Mouse (Mus musculus) bone marrow macrophage, adult 2 months (primary cell): ENCODE measurements around the gene Aldh1a2. TPM values are rescaled to one million over a fixed set of nuclear protein-coding genes. Genes with fewer than 3 reads are reported as not detected.

Source experiments
- H3K27ac ChIP-seq: 2 replicates; pipeline ENCODE4 v1.5.1; 2012; ENCODE audit warnings: low read depth, low read length; ENCODE audit not compliant: insufficient read depth
- H3K4me1 ChIP-seq: 2 replicates; pipeline ENCODE4 v1.6.1; 2012; ENCODE audit warnings: low read length; ENCODE audit not compliant: control insufficient read depth, insufficient read depth
- H3K4me3 ChIP-seq: 2 replicates; pipeline ENCODE4 v1.5.1; 2012; ENCODE audit warnings: mild to moderate bottlenecking, low read length, moderate library complexity; ENCODE audit not compliant: insufficient read depth
- CTCF ChIP-seq: IDR thresholded peaks from 2 replicates; pipeline ENCODE4 v1.5.1; 2012; ENCODE audit warnings: low read depth, mild to moderate bottlenecking, low read length, moderate library complexity
- POLR2A ChIP-seq: IDR thresholded peaks from 2 replicates; pipeline ENCODE4 v1.6.1; 2012; ENCODE audit warnings: mild to moderate bottlenecking, low read depth, low read length, borderline replicate concordance
- polyA plus RNA-seq: library from polyadenylated mRNA; stranded (reverse); fragments of >200 nt; gene quantifications from 2 replicates; pipeline ENCODE4 v1.2.4, GENCODE M21; 2012; ENCODE audit not compliant: missing spikeins, insufficient read depth, insufficient read length

Aldh1a2 gene
- polyA plus RNA-seq, 1 experiment: 0.24 TPM

GRCm38 (mm10) chr9:71288738-71289137 is 73.1 kb downstream of the Aldh1a2 start:
- no peak overlapping the region for H3K4me3 ChIP-seq
- TF ChIP-seq CTCF (no peak), POLR2A (no peak)
- H3K27ac ChIP-seq: no peak overlapping the region
- H3K4me1 ChIP-seq: no peaks in the 10 kb centered on the region

GRCm38 (mm10) chr9:71289810-71290209 is 74.2 kb downstream of the Aldh1a2 start:
- H3K4me3 ChIP-seq: no peak overlapping the region
- TF ChIP-seq CTCF: no peak
- TF ChIP-seq POLR2A: no peak
- no peaks in the 10 kb centered on the region for H3K4me1 ChIP-seq
- H3K27ac ChIP-seq: no peak overlapping the region

GRCm38 (mm10) chr9:71290730-71291129 is 75.1 kb downstream of the Aldh1a2 start:
- Histone ChIP-seq H3K4me3 (no peak overlapping the region), H3K27ac (no peak overlapping the region), H3K4me1 (no peaks in the 10 kb centered on the region)
- no peak for TF ChIP-seq POLR2A

DNA sequence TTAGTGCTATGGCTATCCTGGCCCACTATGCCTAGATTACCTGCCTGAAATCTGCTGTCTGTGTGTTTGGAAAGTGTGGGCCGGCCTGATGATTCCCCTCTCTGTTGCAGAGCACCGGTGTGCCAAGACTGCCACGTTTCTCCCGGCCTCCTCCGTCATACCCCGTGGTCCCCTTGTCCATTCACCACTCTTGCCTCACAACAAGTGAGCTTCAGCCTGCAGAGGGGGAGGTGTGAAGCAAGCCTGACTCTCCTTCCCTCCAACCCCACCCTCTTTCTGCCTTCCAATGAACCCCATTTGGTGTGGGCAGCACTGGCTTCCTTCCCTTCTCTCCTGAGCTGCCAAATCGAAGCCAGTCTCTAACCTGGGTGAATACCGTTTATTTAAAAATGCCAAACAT is 79.9 kb downstream of the Aldh1a2 start:
- no peak overlapping the region for H3K27ac ChIP-seq
- H3K4me3 ChIP-seq: no peak overlapping the region
- no peaks in the 10 kb centered on the region for H3K4me1 ChIP-seq
- no peak for TF ChIP-seq POLR2A
- no peak for TF ChIP-seq CTCF

DNA sequence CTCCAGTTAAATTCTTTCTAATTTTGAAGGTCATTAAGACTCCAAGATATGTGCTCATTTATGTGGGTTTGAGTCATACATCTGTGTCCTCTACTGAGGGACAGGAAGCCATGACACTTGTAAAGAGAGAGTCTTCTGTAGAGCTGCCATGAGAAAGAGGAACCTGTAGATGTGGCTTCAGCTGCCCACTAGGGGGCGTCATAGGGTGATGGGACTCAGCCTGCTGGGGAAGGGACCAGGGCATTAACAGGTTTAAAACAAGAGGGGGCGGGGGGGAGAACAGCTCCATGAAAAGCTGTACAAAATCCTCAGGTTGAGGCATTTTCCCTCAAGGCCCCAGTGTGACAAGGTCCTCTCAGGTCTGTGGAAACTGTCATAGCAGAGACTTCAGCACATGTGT is 88.0 kb downstream of the Aldh1a2 start:
- no peak overlapping the region for H3K27ac ChIP-seq
- no peak overlapping the region for H3K4me3 ChIP-seq
- H3K4me1 ChIP-seq: peaks cover 4% of the 10 kb centered on the region
- no peak for TF ChIP-seq POLR2A
- peak; percentile 62; the same call in 1 of the 2 replicates for TF ChIP-seq CTCF

- TF ChIP-seq POLR2A: no peak
- TF ChIP-seq CTCF: no peak
- no peak overlapping the region for H3K27ac ChIP-seq
- peaks cover 4% of the 10 kb centered on the region for H3K4me1 ChIP-seq
- no peak overlapping the region for H3K4me3 ChIP-seq
Observed at GRCm38 (mm10) chr9:71307106-71307789, 91.7 kb downstream of the Aldh1a2 start.

- H3K4me1 ChIP-seq: peaks cover 7% of the 10 kb centered on the region
- no peak overlapping the region for H3K27ac ChIP-seq
- no peak overlapping the region for H3K4me3 ChIP-seq
- TF ChIP-seq POLR2A: no peak
- no peak for TF ChIP-seq CTCF
Observed at GRCm38 (mm10) chr9:71315960-71316359, 100.4 kb downstream of the Aldh1a2 start.

GRCm38 (mm10) chr9:71317096-71317920 is 101.7 kb downstream of the Aldh1a2 start:
- H3K4me3 ChIP-seq: no peak overlapping the region
- peaks cover 10% of the 10 kb centered on the region for H3K4me1 ChIP-seq
- H3K27ac ChIP-seq: no peak overlapping the region
- TF ChIP-seq POLR2A (no peak), CTCF (no peak)

DNA sequence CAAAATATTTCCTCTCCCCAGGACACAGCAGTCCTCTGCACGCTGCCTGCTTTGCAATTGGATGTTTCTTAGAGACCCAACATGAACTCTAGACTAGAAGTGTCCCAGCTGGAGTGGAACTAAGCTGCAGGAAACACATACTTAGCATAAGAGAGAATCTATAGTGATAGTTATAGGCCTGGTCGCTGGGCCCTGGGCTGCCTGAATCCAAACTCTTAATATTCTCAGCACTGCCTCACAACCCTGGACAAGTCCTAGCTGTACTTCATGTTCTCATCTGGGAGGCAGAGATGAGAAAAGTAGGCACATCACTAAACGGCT is 102.3 kb downstream of the Aldh1a2 start:
- TF ChIP-seq CTCF (no peak), POLR2A (no peak)
- H3K27ac ChIP-seq: no peak overlapping the region
- peaks cover 10% of the 10 kb centered on the region for H3K4me1 ChIP-seq
- H3K4me3 ChIP-seq: no peak overlapping the region

- H3K27ac ChIP-seq: no peak overlapping the region
Observed at GRCm38 (mm10) chr9:71319776-71320175, 104.2 kb downstream of the Aldh1a2 start.

More at GRCm38 (mm10) chr9:71319776-71320175, 104.2 kb downstream of the Aldh1a2 start:
- Histone ChIP-seq H3K4me3 (no peak overlapping the region), H3K4me1 (peaks cover 10% of the 10 kb centered on the region)
- TF ChIP-seq POLR2A (no peak), CTCF (no peak)
